Mouse (Mus musculus) spleen, embryonic (tissue): ENCODE measurements around the gene Mpzl2.

Experiments used
- CTCF ChIA-PET: fragments of 350-600 bp; sonication (Branson Sonifier 250); formaldehyde crosslinking; loops from one replicate; lab custom pipeline; 2022; lab: Charles Lee

The Mpzl2 gene

DNA sequence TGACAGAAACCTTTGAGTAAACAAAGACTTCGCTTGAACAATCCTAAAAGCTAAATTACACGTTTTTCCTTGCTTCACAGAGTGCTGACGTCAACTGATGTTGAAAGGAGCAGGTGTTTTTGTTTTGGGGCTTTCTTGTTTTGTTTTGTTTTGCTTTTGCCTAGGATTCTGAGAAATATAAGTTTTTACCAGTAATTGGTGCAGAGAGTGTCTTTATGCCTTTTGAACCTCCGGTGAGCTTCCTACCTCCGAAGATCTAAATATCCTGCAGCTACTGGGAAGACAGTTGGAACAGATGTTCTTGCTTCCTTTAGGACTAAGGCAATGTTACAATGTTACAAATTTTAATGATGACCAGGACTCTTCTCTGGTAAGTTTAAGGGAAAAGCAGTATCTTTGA is at the start of gene Mpzl2:
Mpzl2 (plus strand) TSS at position 301 of the 400 bp plus-strand sequence.
- CTCF ChIA-PET: no interaction called here

DNA sequence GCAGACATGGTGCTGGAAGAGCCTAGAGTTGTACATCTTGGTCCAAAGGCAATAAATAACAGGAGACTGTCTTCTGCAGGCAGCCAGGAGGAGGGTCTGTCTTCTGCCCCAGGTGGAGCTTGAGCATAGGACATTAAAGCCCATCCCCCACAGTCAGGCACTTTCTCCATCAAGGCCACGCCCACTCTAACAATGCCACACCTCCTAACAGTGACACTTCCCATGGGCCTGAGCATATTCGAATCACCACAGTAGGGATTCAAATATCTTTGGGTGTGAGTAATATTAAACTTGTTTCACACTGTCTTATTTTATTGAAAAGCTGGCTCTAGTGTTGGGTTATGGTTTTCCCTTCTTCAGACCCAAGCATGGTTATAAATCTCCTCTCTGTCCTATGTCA is 47.8 kb upstream of the Mpzl2 start:
- CTCF ChIA-PET: no interaction called here

GRCm38 (mm10) chr9:44992271-44992670 is 47.3 kb upstream of the Mpzl2 start:
- CTCF ChIA-PET: no interaction called here

- CTCF ChIA-PET: no interaction called here
These were observed 46.3 kb upstream of the Mpzl2 start for GRCm38 (mm10) chr9:44993268-44993667.

- CTCF ChIA-PET: no interaction called here
These were observed 44.6 kb upstream of the Mpzl2 start for GRCm38 (mm10) chr9:44994962-44995361.

- CTCF ChIA-PET: no interaction called here
These were observed 43.0 kb upstream of the Mpzl2 start for GRCm38 (mm10) chr9:44996590-44996989.

DNA sequence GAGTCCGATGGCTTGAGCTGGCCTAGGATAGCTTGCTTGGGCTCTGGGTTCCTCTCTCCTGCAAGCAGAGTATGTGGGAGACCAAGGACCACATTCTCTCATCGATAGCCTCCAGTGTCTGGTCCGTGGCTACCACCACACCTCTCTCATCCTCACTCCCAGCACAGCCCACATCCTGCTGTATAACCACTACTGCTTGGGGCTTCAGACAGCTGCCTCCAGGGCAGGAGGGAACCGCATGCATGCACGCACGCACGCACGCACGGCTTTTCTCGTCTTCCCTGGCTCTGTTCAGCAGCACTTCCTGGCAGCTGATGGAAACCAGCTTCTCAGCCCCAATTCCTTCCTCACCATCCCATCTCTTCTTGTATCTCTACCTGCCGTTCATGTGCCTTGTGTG is 41.5 kb upstream of the Mpzl2 start:
- CTCF ChIA-PET: interaction anchor here (0.7 kb wide), 1 partner anchor 543 kb away, joined by 5 read pairs; no protein-coding TSS in a partner anchor

DNA sequence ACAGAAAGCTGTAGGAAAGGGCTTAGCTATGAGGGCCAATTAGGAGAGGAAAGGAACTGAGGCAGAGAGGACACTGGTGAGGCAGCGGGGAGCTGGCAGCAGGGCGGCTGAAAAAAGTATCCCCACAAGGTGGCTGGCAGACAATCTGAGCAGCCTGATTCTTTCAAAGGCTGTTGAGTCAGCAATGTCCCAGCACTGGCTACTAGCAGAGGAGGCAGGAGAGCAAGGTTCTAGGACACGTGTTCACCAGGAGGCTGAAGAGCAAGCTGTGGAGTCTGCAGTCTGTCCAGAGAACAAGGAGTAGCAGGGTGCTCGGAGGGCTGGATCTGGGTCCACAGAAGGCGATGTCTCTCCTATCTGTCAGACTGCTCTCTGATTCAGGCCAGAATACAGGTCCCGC is 40.4 kb upstream of the Mpzl2 start:
- CTCF ChIA-PET: no interaction called here

- CTCF ChIA-PET: no interaction called here
These were observed 39.8 kb upstream of the Mpzl2 start for GRCm38 (mm10) chr9:44999776-45000175.

GRCm38 (mm10) chr9:45000249-45000648 is 39.4 kb upstream of the Mpzl2 start:
- CTCF ChIA-PET: no interaction called here

DNA sequence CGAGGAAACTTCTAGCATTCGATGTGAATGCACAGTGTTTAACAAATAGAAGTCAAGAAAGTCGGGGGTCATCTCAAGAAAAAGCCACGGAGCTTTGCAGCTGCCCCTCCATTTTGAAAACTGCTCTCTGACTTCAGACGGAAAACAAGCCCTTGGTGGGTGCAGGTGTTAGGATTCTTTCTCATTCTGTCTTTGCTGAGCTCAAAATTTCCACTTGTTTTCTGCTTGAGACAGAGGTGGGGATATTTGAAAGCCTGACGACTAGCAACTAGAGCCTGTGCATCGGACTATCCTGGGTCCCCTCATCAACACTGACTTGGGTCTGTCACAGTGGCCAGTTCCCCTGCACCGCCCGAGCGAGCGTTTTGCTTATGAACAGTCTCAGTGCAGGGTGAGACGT is 32.2 kb upstream of the Mpzl2 start:
- CTCF ChIA-PET: no interaction called here

DNA sequence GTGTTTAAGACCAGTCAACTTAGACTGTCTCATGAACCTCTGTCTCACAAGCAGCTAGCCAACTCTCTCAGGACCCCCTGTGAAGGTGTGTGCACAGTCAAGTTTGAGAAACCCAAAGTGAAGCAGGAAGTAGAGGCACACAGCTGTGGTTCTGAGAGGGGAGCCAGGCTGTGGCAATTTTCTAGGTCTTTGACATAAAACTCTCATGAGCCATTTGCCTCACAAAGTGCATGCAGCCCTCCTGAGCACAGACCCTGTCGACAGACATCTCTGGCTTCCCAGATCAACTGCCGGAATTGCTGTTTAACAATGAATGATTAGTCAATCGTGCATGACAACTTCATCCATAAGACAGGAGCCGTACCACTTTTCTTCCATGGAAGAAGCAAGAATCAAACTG is 31.3 kb upstream of the Mpzl2 start:
- CTCF ChIA-PET: no interaction called here

GRCm38 (mm10) chr9:45009180-45010078 is 30.2 kb upstream of the Mpzl2 start, which contains the start of gene Cd3e:
Gene Cd3e (minus strand): TSS chr9:45009627.
- CTCF ChIA-PET: interaction anchor here (0.5 kb wide), 1 partner anchor 23 kb away, joined by 3 read pairs; no protein-coding TSS in a partner anchor

- CTCF ChIA-PET: no interaction called here
These were observed 29.1 kb upstream of the Mpzl2 start for GRCm38 (mm10) chr9:45010461-45010860.

DNA sequence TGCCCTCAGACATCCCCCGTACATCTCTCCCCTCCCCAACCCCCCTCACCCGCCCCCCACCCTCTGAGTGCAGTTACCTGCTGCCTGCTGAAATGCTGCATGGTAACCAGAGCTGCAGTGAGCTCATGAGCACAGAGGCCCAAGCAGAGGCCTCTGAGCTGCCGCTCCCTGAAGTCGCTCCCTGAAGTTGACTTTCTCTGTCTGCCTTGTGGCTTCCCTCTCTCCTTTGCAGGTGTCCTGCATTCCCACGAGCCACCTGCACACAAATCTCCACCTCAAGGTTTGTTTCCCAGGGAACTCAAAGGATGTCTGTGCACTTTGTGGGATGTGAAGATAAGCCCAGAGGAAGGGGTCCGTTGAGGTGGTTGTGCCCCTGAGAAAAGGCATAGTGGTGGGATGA is 28.3 kb upstream of the Mpzl2 start:
- CTCF ChIA-PET: interaction anchor here (0.7 kb wide), 1 partner anchor 77 kb away, joined by 4 read pairs; no protein-coding TSS in a partner anchor

- CTCF ChIA-PET: interaction anchor here (0.6 kb wide), 2 partner anchors 11 to 40 kb away, joined by 3 to 7 read pairs; no protein-coding TSS in a partner anchor
These were observed 24.7 kb upstream of the Mpzl2 start for GRCm38 (mm10) chr9:45014879-45015278.

DNA sequence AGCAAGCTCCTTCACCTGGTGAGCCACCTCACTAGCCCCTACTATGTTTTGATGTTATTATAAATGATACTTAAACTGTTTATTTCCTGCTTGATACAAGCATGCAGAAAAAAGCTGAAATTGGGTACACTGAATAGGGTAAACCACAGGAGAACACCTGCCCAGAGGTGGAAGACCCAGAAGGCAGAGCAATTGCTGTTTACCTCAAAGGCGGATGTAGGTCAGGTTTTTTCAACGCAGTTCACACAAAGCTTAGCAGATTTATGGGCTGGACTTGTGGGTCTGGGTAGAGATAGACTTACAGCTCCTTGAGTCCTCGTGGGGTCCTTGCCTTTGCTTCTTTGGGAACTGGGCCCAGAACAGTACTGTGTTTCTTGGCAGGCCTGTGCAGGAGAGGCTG is 23.8 kb upstream of the Mpzl2 start:
- CTCF ChIA-PET: interaction anchor here (0.5 to 1.0 kb wide), 5 partner anchors 28 to 365 kb away, joined by 3 to 5 read pairs (median 3); no protein-coding TSS in a partner anchor

- CTCF ChIA-PET: no interaction called here
These were observed 21.6 kb upstream of the Mpzl2 start for GRCm38 (mm10) chr9:45018031-45018430.

DNA sequence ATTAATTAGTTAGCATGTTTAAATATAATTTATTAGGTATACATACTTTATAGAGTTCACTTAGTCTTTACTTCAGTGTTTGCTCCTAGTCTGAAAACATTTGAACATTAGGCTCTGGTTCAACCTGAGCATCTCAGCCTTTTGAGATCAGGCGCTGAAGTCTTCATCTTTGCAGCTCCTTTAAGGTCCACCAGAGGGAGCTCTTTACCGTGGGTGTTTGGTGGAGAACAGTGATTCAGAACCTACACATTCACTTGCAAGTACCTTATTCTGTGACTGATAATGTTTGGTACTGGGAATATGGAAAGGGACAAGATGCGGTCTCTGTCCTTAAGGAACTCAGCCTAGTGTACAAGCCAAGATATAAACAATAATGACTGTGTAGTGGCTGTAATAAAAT is 16.8 kb upstream of the Mpzl2 start:
- CTCF ChIA-PET: interaction anchor here (0.8 to 1.6 kb wide), 4 partner anchors 99 to 366 kb away, joined by 3 to 5 read pairs (median 4); no protein-coding TSS in a partner anchor

- CTCF ChIA-PET: no interaction called here
These were observed 16.0 kb upstream of the Mpzl2 start for GRCm38 (mm10) chr9:45023638-45024037.

DNA sequence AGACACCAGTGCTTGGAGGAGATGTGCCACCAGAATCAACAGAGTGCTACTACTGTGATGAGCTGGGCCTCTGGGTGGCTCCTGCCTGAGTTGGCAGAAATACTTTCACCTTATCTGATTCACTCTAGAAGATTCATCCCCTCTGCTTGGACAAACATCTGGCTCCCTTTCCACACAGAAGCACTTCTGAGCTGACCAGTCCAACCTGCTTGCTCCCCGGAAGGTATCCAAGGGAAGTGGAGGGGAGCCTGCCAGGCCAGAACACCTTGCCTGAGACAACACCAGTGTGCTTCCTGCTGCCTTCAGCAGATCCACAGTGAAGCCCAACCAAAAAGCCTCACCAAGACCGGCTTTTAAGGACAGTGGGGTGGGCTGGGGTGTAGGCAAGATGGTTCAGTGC is 15.4 kb upstream of the Mpzl2 start:
- CTCF ChIA-PET: interaction anchor here (0.6 kb wide), 1 partner anchor 127 kb away, joined by 3 read pairs; no protein-coding TSS in a partner anchor

GRCm38 (mm10) chr9:45027376-45027775 is 12.2 kb upstream of the Mpzl2 start:
- CTCF ChIA-PET: interaction anchor here (0.5 kb wide), 1 partner anchor 50 kb away, joined by 7 read pairs; no protein-coding TSS in a partner anchor

DNA sequence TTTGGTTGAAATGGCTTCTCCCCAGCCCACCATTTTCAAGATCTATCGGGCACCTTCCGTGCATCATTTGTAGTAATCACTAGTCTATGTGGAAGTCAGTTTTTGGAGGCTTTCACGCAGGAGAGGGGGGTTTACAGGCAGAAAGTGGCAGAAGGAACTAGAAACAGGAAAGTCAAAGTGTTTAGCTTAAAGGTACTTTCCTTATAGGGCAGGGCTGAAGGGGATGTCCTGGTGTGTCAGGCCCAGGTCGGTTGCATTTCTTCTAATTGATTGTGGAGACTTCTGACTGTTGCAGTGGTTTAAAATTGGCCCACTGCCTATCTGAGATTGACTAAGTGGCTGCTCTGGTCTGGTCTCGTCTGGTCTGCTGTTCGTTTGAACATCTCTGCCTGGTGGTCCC is 9.3 kb upstream of the Mpzl2 start:
- CTCF ChIA-PET: no interaction called here
